Mouse (Mus musculus) right cerebral cortex, postnatal 14 days (tissue): ENCODE data around the gene Tmem145.
"Not testable (repeated sequence)": the region's sequence is repeated elsewhere in the genome, so short reads cannot be mapped to it uniquely, and the experiment has no call there.

Source experiments
- DNase-seq: peaks from one replicate; pipeline ENCODE4 v3.0.0; 2022

Tmem145 gene

DNA sequence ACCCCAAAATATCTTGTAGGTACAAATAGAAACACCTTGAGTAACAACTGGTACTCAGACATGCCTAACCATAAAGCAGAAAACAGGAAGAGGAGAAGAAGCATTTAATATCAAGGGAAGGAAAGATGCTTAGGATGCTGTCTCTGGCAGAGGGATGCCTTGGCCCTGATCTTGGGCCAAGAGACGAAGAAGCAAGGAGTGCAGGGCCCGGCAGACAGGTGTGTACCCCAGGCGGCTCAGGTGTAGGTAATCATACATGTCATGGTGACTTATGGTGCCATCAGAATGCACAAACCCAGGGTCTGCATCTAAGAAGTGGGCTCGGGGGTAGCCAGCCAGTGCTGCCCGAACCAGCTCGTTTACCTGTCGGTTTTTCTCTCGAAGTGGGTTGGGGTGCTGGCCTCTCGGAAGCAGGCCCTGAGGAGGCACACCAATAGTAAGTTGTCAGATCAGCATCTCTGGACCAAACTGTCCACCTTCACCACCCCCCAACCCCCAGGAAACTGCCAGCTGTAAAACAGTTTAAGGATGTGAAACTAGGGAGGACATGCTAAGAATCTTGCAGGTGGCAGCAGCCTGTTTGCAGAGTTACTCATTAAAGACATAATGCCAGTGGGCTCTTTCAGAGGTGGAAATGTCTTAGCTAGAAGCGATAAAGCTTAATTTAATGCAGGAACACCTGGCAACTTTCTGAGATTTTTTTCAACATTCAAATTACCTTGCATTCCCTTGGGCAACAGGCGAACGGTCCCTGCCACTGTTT, 10.8 kb upstream of the Tmem145 start:
- no peak for DNase-seq

DNA sequence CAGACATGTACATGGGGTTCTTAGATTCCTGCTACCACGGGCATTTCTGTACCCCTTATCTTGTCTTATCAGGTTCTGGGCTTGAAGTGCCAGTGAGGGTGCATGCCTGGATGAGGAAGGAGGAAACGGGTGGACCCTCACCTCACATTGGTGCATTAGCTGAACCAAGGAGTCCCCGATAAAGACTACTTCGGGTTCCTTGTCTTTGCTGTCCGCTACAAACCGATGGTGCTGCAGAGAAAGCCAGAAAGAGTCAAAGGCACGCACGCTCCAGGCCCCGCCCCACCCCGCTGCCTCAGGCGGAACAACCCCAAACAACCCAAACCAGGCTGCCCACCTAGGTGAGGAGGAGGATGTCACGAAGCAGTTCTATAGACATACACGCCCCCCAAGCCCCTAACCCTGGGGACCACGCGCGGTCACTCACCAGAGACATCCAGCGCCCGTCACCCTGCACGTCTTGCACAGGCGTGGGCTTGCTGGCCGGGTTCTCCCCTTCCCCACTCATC, 8.9 kb upstream of the Tmem145 start:
- no peak for DNase-seq

DNA sequence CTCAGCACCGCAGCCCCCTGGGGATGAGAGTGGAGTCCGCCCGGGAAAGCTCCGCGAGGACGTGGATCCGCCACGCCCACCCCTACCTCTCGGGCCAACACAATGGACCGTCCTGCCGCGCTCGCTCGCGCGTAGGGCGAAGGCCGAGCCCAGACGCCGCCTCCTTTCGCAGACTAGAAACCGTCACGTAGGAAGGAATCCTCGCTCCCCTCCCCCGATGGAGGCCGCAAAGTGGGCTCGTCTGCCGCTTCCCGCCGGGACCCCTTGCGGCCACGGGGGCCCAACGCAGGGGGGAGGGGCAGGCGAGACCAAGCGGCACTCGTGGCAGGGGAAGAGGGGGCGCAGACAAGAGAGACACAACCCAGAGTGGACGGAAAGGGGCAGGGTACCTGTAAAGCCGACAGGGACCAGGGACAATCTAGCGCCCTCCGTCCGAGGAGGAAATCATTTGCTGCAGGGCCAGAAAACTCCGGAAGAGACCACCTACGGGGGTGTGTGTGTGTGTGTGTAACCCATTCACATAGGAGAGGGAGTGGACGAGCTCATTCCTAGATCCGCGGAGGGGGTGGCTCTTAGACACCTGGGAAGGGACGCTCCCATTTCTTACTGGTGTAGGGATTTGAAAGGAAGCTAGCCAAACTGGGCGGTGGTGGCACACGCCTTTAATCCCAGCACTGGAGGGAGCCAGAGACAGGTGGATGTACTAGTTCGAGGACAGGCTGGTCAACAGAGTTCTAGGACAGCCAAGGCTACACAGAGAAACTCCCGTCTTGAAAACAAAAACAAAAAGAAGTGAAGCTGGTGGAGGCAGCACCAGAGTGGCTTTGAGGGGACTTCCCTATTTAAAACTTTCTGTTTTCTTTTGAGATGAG, 8.2 kb upstream of the Tmem145 start, which contains the start of gene Pafah1b3:
Gene Pafah1b3, minus strand, starts transcription at position 533 of the 872 bp plus-strand sequence.
- peak; percentile 78 for DNase-seq

DNA sequence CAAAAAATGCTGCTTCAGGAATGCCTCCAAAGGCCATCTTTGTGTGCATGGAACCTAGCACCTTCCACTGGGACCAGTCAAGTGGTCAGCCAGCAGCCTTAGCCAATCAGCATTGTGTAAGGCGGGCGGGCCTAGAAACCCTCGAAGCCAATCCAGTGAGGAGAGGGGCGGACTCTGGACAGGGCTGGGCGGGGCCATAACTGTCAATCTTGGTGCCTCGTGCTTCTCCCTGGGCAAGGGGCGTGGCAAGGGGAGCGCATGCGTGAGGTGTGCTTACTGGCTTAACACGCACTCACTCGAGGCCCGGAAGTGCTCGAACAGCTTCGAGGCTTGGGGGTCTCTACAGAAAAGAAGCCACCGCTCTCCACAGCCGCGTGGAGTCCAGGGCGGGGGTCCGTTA, 4.8 kb upstream of the Tmem145 start, which contains the start of gene Prr19:
Gene Prr19, plus strand, starts transcription at position 349 of the 400 bp plus-strand sequence.
- no peak for DNase-seq

DNA sequence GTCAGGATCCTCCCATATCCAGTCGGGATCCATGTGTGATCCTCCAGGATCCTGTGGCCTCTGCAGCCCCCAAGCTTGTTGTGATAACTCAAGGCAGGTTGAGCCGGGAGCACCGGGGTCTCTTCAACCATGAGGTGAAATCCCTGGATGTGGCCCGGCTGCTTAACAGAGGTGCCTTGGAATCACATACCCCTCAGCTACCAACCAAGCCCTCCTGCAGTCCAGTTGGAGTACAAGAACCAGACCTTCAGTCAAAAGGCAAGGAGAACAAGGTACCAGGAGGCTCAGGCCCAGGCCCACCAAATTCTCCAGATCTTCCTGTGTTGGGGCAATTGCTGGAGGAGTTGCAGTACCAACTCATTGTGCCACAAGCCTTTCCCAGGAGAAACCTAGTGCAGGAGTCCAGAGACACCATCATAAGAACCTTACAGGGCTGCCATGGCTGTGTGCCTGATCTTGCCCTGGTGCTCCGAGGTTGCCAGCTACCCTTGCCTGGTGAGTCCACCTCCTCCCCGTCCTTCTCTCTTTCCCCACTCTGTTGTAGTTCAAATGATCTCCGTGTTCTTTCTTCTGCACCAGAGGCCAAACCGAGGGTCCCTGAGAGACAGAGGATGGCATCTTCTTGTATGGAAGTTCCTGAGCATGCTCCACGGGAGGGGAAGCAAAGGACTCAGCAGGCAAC, 2.8 kb upstream of the Tmem145 start:
- DNase-seq = no peak

DNA sequence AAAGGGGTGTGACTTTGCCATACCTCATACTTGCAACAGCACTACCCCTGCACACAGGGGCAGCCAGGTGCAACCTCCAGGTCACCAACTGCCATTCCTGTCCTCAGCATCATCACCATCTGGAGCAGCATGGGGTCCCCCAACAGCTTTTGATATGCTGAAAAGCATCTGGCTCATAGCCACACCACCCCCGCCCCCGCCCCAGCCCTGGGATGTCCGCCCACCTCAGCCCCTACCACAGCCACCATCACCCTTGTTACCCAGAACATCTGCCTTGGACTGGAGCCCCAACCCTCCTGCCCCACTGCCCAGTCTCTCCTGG, 2.3 kb upstream of the Tmem145 start:
- DNase-seq = no peak

DNA sequence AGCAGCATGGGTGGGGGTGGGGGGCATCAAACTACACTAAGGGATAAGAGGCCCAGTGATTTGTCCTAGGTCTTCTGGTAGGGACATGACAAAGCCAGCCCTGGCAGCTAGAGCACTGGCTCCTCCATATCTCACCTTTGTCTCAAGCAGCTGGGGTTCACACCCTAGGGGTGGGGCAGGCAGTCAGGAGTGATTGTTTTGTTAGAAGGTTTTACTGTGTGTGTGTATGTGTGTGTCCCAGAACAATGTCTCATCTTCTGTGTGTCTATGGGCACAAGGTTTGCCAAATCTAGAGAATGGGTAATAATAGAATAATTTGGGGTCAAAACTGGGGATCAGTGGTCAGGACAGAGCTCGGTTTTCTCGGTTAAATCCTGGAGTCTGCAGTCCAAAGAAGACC, 425 bp upstream of the Tmem145 start:
- no peak for DNase-seq

DNA sequence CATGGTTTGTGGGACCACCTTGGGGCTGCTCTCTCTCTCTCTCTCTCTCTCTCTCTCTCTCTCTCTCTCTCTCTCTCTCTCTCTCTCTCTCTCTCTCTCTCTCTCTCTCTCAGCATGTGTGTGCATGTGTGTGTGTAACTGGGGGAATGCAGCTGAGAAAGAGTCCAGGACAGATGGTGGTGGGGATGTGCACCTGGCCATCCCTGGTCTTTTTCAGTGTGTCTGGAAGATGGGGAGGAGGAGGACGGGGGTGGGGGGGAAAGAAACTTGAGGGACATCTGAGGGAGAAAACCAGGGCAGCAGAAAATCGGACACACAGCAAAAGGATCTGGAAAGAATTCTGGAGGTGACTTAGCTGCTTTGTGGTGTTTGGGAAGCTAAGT, 699 bp downstream of the Tmem145 start:
- DNase-seq = no peak

DNA sequence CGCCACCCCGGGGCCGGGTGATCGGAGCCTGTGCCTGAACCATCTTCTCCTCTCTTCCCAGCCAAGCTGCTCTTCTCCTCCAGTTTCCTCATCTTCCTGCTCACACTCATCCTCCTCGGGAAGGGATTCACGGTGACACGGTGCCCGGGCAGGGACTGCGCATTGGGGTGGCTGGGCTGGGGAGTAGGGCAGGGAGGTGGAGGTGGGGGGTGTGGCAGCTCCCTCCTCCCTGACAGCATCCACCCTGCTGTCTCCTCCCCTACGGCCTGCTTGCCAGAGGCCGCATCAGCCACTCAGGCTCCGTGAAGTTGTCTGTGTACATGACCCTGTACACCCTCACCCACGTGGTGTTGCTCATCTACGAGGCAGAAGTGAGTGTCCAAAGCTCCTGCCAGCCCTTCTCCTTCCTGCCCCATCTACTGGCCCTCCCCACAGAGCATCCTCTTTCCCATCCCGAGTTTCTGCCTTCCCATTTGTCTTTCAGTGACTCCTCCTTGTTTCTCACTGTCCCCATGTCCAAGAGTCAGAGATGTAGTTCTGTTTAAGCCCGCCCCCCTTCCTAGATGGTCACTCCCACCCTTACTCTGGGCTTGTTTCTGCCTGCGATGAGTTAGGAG, 2.9 kb downstream of the Tmem145 start:
- no peak for DNase-seq

DNA sequence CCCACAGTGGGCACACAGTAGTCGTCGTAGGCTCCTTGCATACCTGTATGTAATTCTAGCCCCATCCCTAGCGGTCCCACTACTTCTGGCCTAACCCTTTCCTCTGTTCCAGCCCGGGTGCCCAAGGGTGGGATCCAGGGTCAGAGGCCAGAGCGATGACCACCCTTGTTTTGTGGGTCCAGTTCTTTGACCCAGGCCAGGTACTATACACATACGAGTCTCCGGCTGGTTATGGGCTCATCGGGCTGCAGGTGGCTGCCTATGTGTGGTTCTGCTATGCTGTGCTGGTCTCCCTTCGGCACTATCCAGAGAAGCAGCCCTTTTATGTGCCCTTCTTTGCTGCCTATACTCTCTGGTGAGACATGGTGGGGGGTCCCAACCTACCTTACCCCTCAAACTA, 3.5 kb downstream of the Tmem145 start:
- DNase-seq = no peak

DNA sequence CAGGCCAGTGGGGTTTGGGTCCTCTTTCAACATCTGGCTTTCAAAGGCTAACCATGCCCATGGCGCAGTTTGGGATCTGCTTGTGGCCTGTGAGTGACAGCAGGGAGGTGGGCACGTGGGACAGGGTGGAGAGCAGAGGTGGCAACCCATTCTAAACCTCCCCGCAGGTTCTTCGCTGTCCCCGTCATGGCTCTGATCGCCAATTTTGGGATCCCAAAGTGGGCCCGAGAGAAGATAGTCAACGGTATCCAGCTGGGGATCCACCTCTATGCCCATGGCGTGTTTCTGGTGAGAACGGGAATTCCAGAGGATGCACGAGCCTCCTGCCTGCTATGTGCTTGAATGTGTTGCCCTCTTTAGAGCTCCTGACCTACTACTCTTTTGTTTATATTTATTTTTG, 5.3 kb downstream of the Tmem145 start:
- no peak for DNase-seq

DNA sequence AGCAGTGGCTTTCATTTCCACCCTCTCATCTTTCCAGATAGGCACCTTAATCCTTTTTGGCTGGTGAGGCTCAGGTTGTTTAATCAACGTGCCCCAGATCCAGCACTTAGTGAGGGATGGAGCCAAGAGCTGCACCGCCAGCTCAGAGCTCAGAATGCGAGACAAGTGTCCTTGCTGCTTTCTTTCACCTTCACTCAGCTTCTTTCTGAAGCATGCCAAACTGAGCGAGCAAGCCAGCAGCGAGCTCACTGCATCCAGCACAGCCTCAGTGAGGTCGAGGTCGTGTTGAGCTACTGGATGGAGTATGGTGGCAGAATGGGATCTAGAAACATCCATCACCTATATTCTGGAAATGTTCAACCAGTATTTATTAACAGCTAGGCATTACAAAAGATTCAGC, 7.4 kb downstream of the Tmem145 start:
- no peak for DNase-seq

DNA sequence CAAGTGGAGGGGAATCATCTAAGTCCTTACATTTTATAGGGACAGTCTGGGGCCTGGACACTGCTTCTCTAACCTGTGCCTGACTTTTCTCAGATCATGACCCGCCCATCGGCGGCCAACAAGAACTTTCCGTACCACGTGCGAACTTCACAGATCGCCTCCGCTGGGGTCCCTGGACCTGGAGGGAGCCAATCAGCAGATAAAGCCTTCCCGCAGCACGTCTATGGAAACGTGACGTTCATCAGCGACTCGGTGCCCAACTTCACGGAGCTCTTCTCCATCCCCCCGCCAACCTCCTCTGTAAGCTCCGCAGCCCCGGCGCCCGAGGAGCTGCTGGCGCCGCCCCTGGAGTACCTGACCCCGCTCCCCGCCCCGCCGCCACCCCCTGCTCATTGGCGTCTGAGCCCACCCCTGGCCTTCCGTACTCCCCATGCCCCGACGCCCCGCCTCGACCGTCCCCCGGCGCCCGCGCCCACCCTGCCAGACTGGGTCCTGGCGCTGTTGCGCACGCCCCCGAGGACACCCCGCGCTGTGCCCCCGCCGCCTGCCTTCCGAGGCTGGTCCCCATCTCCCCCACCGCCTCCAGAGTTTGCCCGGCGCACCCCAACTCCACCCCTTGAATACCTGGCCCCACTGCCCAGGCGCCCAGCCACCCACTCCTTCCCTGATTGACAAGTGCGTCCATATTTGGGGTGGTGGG, 8.8 kb downstream of the Tmem145 start:
- DNase-seq = no peak

DNA sequence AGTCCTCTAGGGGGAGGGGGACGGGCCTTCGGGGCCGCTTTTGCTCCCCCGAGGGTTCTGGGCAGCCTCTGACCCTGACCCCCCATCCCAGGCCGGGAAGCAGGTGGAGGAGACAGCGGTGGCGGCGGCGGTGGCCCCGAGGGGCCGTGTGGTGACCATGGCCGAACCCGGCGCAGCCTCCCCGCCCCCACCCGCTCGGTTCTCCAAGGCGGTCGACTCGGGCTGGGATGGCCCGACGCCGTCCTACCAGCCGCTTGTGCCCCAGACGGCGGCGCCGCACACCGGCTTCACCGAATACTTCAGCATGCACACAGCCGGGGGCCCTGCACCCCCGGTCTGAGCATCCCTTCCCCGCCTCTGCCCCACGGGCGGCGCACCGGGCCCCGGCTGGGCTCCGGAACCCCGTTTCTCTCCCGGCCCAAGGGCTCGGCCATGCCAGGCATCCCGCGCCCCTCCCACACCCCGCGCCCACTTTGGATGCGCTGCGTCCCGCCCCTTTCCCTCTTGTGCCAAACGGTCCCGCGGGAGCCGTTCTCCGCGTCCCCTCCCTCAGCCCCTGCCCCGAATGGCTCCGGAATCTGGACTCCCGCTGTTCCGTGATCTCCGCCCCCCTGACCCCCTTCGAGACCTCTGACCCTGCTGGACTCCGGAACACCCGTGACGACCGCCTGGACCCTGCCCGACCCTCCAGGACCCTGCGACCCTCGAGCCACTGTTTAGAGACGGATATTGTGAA, 9.6 kb downstream of the Tmem145 start:
- DNase-seq = peak; percentile 52

DNA sequence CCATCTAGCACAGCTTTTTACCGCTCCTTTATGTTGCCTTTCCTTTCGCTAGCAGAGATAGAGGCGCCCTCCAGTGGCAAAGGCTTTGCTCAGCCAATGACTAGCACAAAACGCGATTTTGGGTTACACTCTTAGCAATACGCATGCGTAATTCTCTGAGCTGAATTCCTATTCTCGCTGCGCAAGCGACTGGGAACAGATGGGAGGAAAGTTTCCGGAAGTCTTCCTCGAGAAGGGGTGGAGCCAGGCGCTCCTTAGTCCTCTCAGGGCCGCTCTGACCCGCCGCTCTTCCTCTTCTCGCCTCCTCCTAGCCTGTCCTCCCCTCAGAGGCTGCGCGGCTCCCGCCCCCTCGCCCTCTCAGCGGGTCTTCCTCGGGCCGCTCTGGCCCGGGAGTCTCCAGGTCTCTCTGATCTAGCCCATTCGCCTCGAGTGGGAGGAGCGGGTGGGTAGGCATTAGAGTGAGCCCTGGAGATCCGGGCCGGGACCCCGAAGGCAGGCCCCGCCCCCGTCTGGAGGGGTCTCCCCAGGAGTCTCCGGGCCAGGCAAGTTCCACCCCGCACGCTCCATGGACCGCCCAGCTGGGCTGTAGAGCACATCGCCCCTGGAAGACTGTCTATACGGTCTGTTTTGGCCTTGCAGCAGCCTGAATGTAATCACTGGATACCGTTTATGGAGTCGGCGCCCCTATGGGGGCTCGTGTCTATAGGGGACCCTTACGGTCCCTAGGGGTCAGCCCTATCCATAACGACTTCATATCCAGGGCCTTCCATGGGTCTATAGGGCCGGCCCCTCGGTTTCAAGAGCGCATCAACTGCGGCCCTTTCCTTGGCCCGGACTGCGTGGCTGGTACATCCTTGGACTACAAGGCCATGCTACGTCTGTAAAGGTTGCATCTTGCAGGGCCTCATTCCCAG, 10.9 kb downstream of the Tmem145 start, which contains the start of gene Megf8:
Gene Megf8, plus strand, starts transcription at position 633 of the 914 bp plus-strand sequence.
- DNase-seq = peak; percentile 95

DNA sequence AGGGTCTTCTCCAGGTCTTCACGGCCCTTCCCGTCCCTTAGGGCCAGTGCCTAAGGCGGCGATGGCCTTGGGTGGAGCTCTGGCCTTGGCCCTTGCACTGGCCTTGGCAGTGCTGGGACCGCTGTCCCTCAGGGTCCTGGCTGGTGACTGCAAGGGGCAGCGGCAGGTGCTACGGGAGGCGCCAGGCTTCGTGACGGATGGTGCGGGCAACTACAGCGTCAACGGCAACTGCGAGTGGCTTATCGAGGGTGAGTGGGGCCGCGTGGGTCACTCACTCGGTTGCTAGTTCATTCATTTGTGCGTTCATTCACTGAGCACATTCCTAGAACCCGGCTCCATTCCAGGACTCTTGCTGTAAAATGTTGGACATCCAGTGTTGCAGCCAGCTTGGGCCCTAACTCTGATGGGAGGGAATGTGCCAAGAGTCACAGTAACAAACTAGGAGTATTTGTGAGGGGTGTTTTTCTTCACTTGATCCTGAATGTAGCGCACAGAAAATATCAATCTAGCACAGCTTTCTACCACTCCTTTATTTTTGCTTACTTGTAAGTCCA, 11.6 kb downstream of the Tmem145 start:
- no peak for DNase-seq

DNA sequence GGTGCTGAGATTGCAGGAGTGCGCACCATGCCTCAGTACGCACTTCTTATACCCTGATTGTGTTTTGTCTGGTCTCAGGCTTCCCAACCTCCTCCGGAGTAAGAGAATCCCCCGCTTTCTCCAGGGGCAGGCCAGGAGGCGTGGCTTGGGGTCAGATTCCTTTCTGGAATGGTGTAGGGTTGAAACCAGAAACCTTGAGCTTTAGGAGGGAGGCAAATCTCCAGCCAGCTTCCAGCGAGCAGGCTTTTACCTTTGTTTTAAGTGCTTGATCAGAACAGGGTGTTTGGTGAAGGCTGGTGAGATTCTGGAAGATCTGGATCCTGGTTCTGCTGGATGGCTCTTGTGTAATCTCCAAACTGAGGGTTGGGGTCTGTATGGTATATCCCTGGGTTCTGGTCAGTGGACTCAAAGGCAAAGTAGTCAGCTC, 16.2 kb downstream of the Tmem145 start:
- DNase-seq = no peak

DNA sequence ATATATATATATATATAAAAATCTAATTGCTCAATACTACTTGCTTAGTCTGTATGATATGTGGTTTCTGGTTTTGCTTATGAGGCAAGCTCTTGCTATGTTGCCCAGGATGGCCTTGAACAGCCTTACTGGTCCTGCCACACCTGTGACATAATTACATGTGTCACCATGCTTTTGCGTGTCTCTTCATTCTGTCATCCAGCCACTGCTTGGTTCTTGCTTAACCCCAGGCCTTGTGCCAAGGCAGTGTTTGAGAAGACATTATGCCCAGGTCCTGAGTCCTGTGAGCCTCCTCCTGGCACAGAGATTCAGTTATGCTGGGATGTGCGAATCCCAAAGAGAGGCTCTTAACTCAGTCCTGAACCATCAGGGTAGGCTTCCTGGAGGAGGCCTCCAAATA, 17.3 kb downstream of the Tmem145 start:
- no peak for DNase-seq

DNA sequence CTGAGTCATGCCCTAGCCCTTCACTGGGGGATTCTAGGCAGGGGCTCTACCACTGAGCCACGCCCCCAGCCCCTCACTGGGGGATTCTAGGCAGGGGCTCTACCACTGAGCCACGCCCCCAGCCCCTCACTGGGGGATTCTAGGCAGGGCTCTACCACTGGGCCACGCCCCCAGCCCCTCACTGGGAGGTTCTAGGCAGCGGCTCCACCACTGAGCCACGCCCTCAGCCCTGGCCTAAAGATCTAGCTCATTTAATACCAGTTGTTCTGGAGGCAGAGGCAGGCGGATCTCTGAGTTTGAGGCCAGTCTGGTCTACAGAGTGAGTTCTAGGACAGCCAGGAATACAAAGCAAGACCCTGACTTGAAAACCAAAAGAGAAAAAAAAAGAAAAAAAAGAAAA, 19.5 kb downstream of the Tmem145 start:
- not testable (repeated sequence) for DNase-seq

DNA sequence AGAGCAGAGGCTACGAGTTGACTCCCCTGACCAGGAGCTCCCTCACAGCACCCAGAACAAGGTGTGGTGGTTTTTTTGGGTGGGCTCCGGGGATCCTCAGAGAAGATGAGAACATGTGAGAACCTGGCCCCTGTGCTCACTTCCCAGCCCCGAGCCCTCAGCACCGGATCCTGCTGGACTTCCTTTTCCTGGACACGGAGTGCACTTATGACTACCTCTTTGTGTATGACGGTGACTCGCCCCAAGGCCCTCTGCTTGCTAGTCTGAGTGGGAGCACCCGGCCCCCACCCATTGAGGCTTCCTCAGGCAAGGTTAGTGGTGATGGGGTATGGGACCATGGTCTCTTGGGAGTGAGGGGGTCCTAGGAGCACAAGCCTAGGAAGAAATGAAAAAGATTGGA, 20.3 kb downstream of the Tmem145 start:
- no peak for DNase-seq
